Mouse (Mus musculus): ENCODE data around the gene Nr0b2. TPM values are rescaled to one million over a fixed set of nuclear protein-coding genes. Genes with fewer than 3 reads are reported as not detected.

Nr0b2 gene
- polyA plus RNA-seq, 1 experiment: 0.54 TPM

DNA sequence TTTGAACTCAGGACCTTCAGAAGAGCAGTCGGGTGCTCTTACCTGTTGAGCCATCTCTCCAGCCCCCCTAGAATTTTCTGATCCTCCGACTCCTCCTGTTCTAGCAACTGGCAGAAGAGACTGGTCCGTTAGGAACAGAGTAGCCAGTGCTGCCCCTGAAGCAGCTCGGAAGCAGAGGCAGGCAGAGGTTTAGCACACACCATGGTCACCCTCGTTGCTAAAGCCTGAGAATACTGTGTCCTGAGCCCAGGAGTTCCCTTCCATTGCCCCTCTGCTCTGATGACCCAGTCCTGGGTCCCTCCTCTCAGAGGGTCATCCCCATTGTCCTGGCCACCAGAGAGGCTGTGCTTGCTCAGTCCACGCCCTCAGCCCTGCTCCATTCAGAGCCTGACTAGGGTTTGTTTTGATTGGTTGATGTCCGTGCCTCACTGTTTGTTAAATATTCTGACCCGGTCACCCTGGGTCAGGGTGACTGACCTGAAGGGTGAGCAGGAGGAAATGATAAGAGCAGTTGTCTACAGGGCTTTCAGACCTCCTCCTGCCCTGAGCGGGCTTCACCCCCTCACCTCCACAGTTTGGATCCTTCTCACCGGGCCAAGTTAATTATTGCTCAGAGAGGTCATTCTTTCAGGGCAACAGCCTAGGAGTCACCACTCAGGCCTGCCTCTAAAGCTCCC lies 4.0 kb downstream of the Nr0b2 start:
- Histone ChIP-seq H3K4me1 (ENCODE audit: control insufficient read depth, insufficient read depth, low read length) (no peaks in the 10 kb centered on the region), H3K4me3 (replicated peaks; ENCODE audit: extremely low read depth, low read depth, low read length) (no peak overlapping the region)
- no peak for DNase-seq
- 27% methylated on average over 10 of the region's 10 CpGs for WGBS
- TF ChIP-seq POLR2A (IDR thresholded peaks at IDR 0.05; ENCODE audit: borderline replicate concordance, extremely low read depth, low read depth, low read length) (no peak), CTCF (IDR thresholded peaks at IDR 0.05; ENCODE audit: insufficient read depth, low read length) (no peak)

DNA sequence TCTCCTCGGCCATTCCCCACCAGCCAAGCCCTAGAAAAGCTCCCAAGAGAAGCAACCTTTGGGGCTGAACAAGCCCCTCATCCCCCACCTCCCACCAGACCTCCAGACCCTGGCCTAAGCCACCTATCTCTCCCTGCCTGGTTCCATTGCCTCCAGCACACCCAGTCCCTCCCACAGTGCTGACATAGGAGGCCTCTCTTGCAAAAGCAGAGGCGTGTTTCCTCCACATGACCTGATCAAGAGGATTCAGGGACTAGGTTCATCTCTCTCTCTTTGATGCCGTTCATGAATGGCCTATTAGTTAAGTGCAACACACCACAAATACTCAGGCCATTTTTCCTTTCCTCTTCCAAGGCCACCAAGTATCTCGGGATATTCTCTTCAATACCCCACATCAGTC lies 6.7 kb downstream of the Nr0b2 start:
- H3K4me1 ChIP-seq (ENCODE audit: control insufficient read depth, insufficient read depth, low read length): no peaks in the 10 kb centered on the region
- no peak overlapping the region for H3K4me3 ChIP-seq (replicated peaks; ENCODE audit: extremely low read depth, low read depth, low read length)
- no peak for TF ChIP-seq POLR2A (IDR thresholded peaks at IDR 0.05; ENCODE audit: borderline replicate concordance, extremely low read depth, low read depth, low read length)
- TF ChIP-seq CTCF (IDR thresholded peaks at IDR 0.05; ENCODE audit: insufficient read depth, low read length): no peak
- 70% methylated on average over 4 of the region's 4 CpGs for WGBS
- DNase-seq: no peak

DNA sequence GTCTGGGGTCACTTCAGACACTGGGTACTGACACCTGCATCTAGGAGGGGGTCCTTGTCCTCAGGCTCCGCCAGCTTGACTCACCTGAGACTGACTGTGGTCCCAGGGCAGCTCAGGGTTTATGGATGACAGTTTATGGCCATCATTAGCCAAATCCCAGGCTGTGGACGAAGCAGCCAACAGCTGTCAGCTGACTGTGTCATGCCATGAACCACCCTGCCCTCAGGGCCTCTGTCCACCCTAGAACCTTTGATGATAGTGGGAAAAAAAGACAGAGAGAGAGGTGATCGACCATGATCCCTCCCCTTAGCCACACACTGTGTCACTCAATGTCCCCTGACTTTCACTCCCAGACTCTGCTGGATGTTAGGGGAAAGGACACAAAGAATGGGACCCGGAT lies 8.4 kb downstream of the Nr0b2 start:
- DNase-seq: no peak
- TF ChIP-seq POLR2A (IDR thresholded peaks at IDR 0.05; ENCODE audit: borderline replicate concordance, extremely low read depth, low read depth, low read length) (no peak), CTCF (IDR thresholded peaks at IDR 0.05; ENCODE audit: insufficient read depth, low read length) (no peak)
- Histone ChIP-seq H3K4me1 (ENCODE audit: control insufficient read depth, insufficient read depth, low read length) (no peaks in the 10 kb centered on the region), H3K4me3 (replicated peaks; ENCODE audit: extremely low read depth, low read depth, low read length) (no peak overlapping the region)
- 69% methylated on average over 4 of the region's 4 CpGs for WGBS

DNA sequence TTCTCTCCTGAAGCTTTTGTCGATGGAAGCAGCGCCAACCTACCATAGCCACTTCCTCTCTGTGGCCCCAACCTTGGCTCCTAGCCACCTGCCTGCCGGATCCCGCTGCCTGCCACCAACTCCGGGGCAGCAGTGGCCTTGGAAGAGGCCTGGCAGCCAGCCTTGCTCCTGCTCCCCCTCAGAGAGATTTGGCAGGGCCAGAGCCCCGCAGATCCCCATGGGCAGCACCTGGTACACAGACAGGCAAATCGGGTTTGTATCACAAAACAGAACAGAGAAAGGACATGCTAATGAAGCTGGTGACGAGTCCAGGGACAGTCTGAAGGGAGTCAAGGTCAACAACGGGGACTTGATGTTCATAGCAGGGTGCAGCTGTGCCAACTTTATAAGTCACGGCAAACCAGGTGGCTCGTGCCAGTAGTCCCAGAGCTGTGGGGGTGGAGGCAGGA lies 10.0 kb downstream of the Nr0b2 start:
- WGBS: 38% methylated on average over 11 of the region's 11 CpGs
- DNase-seq: no peak
- TF ChIP-seq CTCF (IDR thresholded peaks at IDR 0.05; ENCODE audit: insufficient read depth, low read length) (no peak), POLR2A (IDR thresholded peaks at IDR 0.05; ENCODE audit: borderline replicate concordance, extremely low read depth, low read depth, low read length) (no peak)

DNA sequence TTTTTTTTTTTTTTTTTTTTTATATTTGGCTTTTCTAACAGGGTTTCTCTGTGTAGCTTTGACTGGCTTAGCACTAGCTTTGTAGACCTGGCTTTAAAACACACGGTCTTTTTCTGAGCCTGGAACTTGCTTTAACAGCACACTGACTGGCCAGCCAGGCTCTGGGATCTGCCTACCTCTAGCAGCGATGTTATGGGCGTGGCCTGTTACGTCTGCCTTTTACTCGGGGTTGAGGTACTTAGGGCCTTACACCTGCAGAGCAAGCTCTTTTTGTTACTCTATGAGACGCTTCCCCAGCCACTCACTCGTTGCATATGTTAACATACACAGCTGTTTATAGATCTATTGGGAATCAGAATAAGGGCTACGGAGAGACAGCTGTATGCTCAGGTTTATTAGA lies 14.1 kb downstream of the Nr0b2 start:
- Histone ChIP-seq H3K4me3 (replicated peaks; ENCODE audit: extremely low read depth, low read depth, low read length) (no peak overlapping the region), H3K4me1 (ENCODE audit: control insufficient read depth, insufficient read depth, low read length) (no peaks in the 10 kb centered on the region)
- 29% methylated on average over 8 of the region's 8 CpGs for WGBS
- TF ChIP-seq CTCF (IDR thresholded peaks at IDR 0.05; ENCODE audit: insufficient read depth, low read length) (no peak), POLR2A (IDR thresholded peaks at IDR 0.05; ENCODE audit: borderline replicate concordance, extremely low read depth, low read depth, low read length) (no peak)
- no peak for DNase-seq

More for the DNA sequence above, 10.0 kb downstream of the Nr0b2 start:
- no peak overlapping the region for H3K4me3 ChIP-seq (replicated peaks; ENCODE audit: extremely low read depth, low read depth, low read length)
- no peaks in the 10 kb centered on the region for H3K4me1 ChIP-seq (ENCODE audit: control insufficient read depth, insufficient read depth, low read length)

DNA sequence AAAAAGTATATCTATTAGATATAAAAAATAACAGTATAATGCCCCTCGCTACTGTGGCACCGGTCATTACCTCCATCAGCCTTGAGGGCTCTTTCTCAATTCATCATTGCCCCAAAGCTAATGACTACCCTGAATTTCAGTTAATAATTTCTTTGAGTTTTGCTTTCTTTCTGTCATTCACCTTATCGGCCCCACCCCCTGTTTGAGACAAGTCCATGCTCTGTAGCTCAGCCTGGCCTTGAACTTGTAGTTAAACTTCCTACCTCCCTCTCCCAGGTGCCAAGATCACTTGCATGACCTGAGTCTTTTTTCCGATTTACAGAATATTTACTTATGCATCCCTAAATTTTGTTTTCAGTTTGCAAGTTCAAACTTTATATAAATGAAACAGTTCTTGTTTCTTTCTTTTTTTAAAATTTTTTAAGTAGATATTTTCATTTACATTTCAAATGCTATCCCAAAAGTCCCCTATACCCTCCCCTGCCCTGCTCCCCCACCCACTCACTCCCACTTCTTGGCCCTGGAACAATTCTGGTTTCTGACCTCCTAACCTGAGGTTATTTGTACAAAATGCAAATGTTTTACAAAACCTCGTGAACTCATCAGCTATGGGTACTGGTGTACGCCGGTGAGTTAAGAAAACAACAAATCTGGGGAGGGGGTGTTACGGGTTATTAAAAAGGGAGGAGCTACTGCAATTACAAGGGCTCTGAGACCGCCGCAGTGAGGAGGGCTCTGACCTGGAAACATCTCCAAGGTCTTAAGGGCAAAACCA lies 16.3 kb downstream of the Nr0b2 start:
- TF ChIP-seq CTCF (IDR thresholded peaks at IDR 0.05; ENCODE audit: insufficient read depth, low read length) (no peak), POLR2A (IDR thresholded peaks at IDR 0.05; ENCODE audit: borderline replicate concordance, extremely low read depth, low read depth, low read length) (no peak)
- Histone ChIP-seq H3K4me1 (ENCODE audit: control insufficient read depth, insufficient read depth, low read length) (no peaks in the 10 kb centered on the region), H3K4me3 (replicated peaks; ENCODE audit: extremely low read depth, low read depth, low read length) (no peak overlapping the region)
- 76% methylated on average over 10 of the region's 10 CpGs for WGBS
- DNase-seq: no peak

DNA sequence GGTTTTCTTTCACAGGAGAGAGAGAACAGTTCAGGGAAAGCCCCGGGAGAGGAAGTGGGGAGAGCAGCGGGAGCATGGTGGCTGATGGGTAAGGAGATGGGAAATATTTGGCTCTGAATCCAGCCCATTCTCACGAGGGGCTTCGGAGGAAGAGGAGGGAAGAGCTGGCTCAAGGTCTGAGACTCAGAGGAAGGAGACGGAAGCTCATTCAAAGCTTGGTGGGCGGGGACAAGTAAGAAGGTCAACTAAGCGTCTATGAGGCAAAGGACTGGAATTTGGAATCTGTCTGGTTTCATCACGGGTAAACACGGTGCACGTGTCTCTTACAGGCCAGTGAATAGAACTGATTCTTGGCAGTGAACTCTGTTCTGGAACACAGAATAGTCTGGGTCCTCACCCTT lies 16.9 kb downstream of the Nr0b2 start:
- H3K4me1 ChIP-seq (ENCODE audit: control insufficient read depth, insufficient read depth, low read length): no peaks in the 10 kb centered on the region
- H3K4me3 ChIP-seq (replicated peaks; ENCODE audit: extremely low read depth, low read depth, low read length): no peak overlapping the region
- DNase-seq: no peak
- TF ChIP-seq POLR2A (IDR thresholded peaks at IDR 0.05; ENCODE audit: borderline replicate concordance, extremely low read depth, low read depth, low read length): no peak
- no peak for TF ChIP-seq CTCF (IDR thresholded peaks at IDR 0.05; ENCODE audit: insufficient read depth, low read length)
- WGBS: 37% methylated on average over 10 of the region's 10 CpGs

DNA sequence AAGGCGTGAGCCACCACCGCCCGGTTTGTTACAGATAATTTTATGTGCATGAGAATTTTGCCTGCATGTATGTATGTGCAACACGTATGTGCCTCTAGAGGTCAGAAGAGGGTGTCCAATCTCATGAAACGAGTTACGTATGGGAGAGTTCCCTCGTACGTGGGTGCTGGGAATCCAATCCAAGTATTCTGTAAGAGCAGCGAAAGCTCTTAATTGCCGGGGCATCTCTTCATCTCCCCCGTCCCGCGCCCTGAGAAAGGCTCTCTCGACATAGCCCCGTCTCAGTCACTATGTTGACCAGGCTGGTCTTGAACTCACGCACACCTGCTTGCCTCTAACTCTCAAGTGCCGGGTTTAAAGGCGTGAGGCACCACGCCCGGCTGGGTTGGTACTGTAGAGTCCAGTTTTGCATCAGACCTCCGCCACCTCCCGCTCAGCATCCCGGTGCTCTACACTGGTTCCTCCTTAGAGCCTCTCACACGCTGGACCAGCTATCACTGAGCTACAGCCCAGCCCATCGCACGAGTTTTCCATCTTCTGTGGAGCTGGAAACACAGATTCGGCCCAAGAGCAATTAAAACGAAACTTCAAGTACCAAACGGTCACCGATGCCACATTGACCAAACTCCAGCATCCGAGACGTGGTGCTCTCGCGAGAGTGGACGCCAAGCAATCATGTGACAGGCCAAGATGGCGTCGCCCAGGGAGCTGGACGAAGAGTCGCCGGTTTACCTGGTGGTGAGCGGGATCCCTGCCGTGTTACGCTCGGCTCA lies 21.1 kb downstream of the Nr0b2 start, which contains the start of gene Gpatch3:
Gene Gpatch3, plus strand, starts transcription at position 676 of the 773 bp plus-strand sequence.
- H3K4me1 ChIP-seq (ENCODE audit: control insufficient read depth, insufficient read depth, low read length): no peaks in the 10 kb centered on the region
- peak; percentile 92 for DNase-seq
- H3K4me3 ChIP-seq (replicated peaks; ENCODE audit: extremely low read depth, low read depth, low read length): peak within 1 kb of the TSS; percentile 80
- TF ChIP-seq CTCF (IDR thresholded peaks at IDR 0.05; ENCODE audit: insufficient read depth, low read length) (no peak), POLR2A (IDR thresholded peaks at IDR 0.05; ENCODE audit: borderline replicate concordance, extremely low read depth, low read depth, low read length) (peak; percentile 90; the same call in 1 of the 2 replicates)
- 3% methylated on average over 44 of the region's 44 CpGs for WGBS

DNA sequence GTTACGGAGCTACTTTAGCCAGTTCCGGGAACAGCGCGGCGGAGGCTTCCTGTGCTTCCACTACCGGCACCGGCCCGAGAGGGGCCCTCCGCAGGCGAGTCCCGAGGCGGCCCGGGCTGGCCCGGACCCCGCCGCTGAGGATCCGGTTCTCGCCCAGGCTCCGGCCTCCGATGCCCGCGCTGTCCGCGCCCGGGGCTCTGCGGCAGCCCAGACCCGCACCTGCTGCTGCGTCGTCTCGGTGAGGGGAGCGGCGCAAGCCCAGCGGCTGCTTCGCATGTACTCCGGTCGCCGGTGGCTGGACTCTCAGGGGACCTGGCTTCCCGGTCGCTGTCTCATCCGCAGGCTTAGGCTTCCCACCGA lies 21.6 kb downstream of the Nr0b2 start:
- DNase-seq: no peak
- WGBS: under 1% methylated on average over 41 of the region's 41 CpGs
- Histone ChIP-seq H3K4me1 (ENCODE audit: control insufficient read depth, insufficient read depth, low read length) (no peaks in the 10 kb centered on the region), H3K4me3 (replicated peaks; ENCODE audit: extremely low read depth, low read depth, low read length) (peak overlapping the region; percentile 80)
- no peak for TF ChIP-seq POLR2A (IDR thresholded peaks at IDR 0.05; ENCODE audit: borderline replicate concordance, extremely low read depth, low read depth, low read length)
